Mouse (Mus musculus): ENCODE measurements around the gene Efhc1. TPM values are rescaled to one million over a fixed set of nuclear protein-coding genes. Genes with fewer than 3 reads are reported as not detected.

Gene Efhc1
- polyA plus RNA-seq (2017; shearing (Covaris generic)) = 1 to 10 TPM in 1 of 2 experiments, under 1 TPM in 1; 0.93 to 1.2 TPM

GRCm38 (mm10) chr1:20951300-20951763 is at the start of gene Efhc1:
TSS of gene Efhc1 (plus strand) at chr1:20951626.

Other genes with a start within 250 kb of the Efhc1 start
- under 1 TPM in 1 of 2 experiments, not detected in 1; 0.97 TPM for gene Il17a, start 220.7 kb upstream of the Efhc1 start, polyA plus RNA-seq (2017; shearing (Covaris generic))
- 1 to 10 TPM; 1.3 to 2.3 TPM for gene Il17f, start 161.0 kb upstream of the Efhc1 start, polyA plus RNA-seq (2017; shearing (Covaris generic))
- 10 to 100 TPM; 39.4 to 55.2 TPM for gene Mcm3, start 131.3 kb upstream of the Efhc1 start, polyA plus RNA-seq (2017; shearing (Covaris generic))
- gene Paqr8, start 61.0 kb upstream of the Efhc1 start, polyA plus RNA-seq (2017; shearing (Covaris generic)) = 1 to 10 TPM; 4.2 to 6.4 TPM
- gene Tram2, start 127.6 kb downstream of the Efhc1 start, polyA plus RNA-seq (2017; shearing (Covaris generic)) = 1 to 10 TPM; 3.4 to 4.5 TPM